Mouse (Mus musculus) stomach, embryonic 14.5 days (tissue): ENCODE results near the gene 2810006K23Rik. TPM values are rescaled to one million over a fixed set of nuclear protein-coding genes. Genes with fewer than 3 reads are reported as not detected.
"Not testable (repeated sequence)": the region's sequence is repeated elsewhere in the genome, so short reads cannot be mapped to it uniquely, and the experiment has no call there.

Experiments
- ATAC-seq: fragments of 200-750 bp; cut with Nextera tagmentation; 2 replicates; pipeline ENCODE4 v1.8.0; 2017; ENCODE audit warnings: low read depth, moderate TSS enrichment; ENCODE audit not compliant: insufficient number of reproducible peaks, insufficient read depth, low FRiP score
- H3K27ac ChIP-seq: fragments of 300-500 bp; sonication (generic); 2 replicates; pipeline ENCODE4 v1.5.1; 2014; ENCODE audit warnings: mild to moderate bottlenecking, low read length, moderate library complexity, mixed read lengths
- H3K27me3 ChIP-seq: fragments of 300-500 bp; sonication (generic); 2 replicates; pipeline ENCODE4 v1.6.1; 2014; ENCODE audit warnings: low read length, control low read depth, mixed read lengths; ENCODE audit not compliant: control insufficient read depth, insufficient read depth
- H3K36me3 ChIP-seq: fragments of 300-500 bp; sonication (generic); 2 replicates; pipeline ENCODE4 v1.6.1; 2014; ENCODE audit warnings: mild to moderate bottlenecking, control low read depth, low read length, moderate library complexity, mixed read lengths; ENCODE audit not compliant: control insufficient read depth, insufficient read depth
- H3K4me1 ChIP-seq: fragments of 300-500 bp; sonication (generic); 2 replicates; pipeline ENCODE4 v1.6.1; 2014; ENCODE audit warnings: low read length, control low read depth, mixed read lengths; ENCODE audit not compliant: control insufficient read depth, insufficient read depth
- H3K4me2 ChIP-seq: fragments of 300-500 bp; sonication (generic); replicated peaks from 2 replicates; pipeline ENCODE4 v1.6.1; 2014; ENCODE audit warnings: low read depth, low read length, control low read depth
- H3K4me3 ChIP-seq: fragments of 300-500 bp; sonication (generic); 2 replicates; pipeline ENCODE4 v1.5.1; 2014; ENCODE audit warnings: low read depth, low read length, control low read depth
- H3K9ac ChIP-seq: fragments of 300-500 bp; sonication (generic); replicated peaks from 2 replicates; pipeline ENCODE4 v1.6.1; 2014; ENCODE audit warnings: low read depth, mild to moderate bottlenecking, control low read depth, low read length, moderate library complexity, mixed read lengths
- H3K9me3 ChIP-seq: fragments of 300-500 bp; sonication (generic); 2 replicates; pipeline ENCODE4 v1.6.1; 2016; ENCODE audit warnings: low read depth, low read length, control low read depth; ENCODE audit not compliant: control insufficient read depth
- WGBS: fragments of 180-500 bp; shearing (Covaris S2); extraction: QIAGEN DNeasy Blood & Tissue Kit; methylation state at CpG from one replicate; pipeline ENCODE4 v1.1.7; 2014; 5-methylcytosine and 5-hydroxymethylcytosine counted together
- polyA plus RNA-seq: library from polyadenylated mRNA; unstranded; fragments of >200 nt; fragmentation: Nextera tagmentation; extraction: Ambion mirVana; gene quantifications from 2 replicates; pipeline ENCODE4 v1.2.1, GENCODE M21; 2014

2810006K23Rik gene
- polyA plus RNA-seq, 1 experiment from 2014 or later: 10.8 TPM

DNA sequence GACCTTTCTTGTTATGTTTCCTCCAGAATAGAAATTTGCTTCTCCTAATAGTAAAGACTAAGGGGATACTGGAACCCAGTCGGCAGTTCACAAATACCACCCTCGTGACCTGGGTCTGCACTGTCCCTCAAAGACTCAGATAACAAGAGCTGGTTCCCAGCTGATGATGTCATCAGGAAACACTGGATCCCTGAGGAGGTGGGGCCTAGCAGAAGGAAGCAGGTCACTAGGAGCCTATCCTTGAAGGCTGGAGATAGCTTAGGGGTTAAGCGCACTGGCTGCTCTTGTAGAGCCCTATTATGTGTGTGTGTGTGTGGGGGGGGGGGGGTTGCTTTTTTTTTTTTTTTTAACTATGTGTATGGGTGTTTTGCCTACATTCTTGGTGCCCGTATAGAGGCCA lies 27.8 kb upstream of the 2810006K23Rik start:
- Histone ChIP-seq H3K9ac (no peak overlapping the region), H3K4me3 (no peak overlapping the region), H3K4me1 (no peaks in the 10 kb centered on the region), H3K4me2 (no peak overlapping the region), H3K9me3 (no peaks in the 10 kb centered on the region), H3K36me3 (peaks cover 30% of the 10 kb centered on the region), H3K27me3 (no peaks in the 10 kb centered on the region), H3K27ac (no peak overlapping the region)
- WGBS: 56% methylated on average over 4 of the region's 4 CpGs
- no peak for ATAC-seq

GRCm38 (mm10) chr5:124302853-124303252 lies 25.0 kb upstream of the 2810006K23Rik start:
- H3K9me3 ChIP-seq, H3K27ac ChIP-seq, H3K4me2 ChIP-seq, H3K4me3 ChIP-seq, H3K4me1 ChIP-seq, ATAC-seq, H3K9ac ChIP-seq, H3K27me3 ChIP-seq: not testable (repeated sequence)
- peaks cover 34% of the 10 kb centered on the region for H3K36me3 ChIP-seq
- WGBS: 95% methylated on average over 6 of the region's 6 CpGs

GRCm38 (mm10) chr5:124309155-124309554 lies 18.7 kb upstream of the 2810006K23Rik start:
- Histone ChIP-seq H3K27me3 (no peaks in the 10 kb centered on the region), H3K4me1 (no peaks in the 10 kb centered on the region), H3K9me3 (peaks cover 3% of the 10 kb centered on the region; the same call in 1 of the 2 replicates), H3K36me3 (peaks cover 42% of the 10 kb centered on the region), H3K9ac (no peak overlapping the region), H3K27ac (no peak overlapping the region), H3K4me2 (no peak overlapping the region), H3K4me3 (no peak overlapping the region)
- WGBS: 94% methylated on average over 10 of the region's 10 CpGs
- ATAC-seq: no peak

DNA sequence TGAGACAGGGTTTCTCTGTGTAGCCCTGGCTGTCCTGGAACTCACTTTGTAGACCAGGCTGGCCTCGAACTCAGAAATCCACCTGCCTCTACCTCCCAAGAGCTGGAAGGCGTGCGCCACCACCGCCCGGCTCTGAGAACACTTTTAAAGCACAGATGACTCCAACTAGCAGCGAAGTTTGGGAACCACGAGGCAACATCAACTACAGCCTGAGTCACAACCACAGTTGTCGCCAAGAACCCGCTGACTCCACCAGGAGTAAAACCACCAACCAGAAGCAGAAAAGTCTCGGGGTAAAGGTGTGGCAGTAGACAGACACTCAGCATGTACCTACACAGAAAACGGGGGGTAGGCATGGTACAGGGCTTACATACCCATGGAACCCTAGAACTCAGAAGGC lies 17.8 kb upstream of the 2810006K23Rik start:
- Histone ChIP-seq H3K4me3 (no peak overlapping the region), H3K27me3 (no peaks in the 10 kb centered on the region), H3K4me2 (no peak overlapping the region), H3K9me3 (peaks cover 3% of the 10 kb centered on the region; the same call in 1 of the 2 replicates), H3K9ac (no peak overlapping the region), H3K27ac (no peak overlapping the region), H3K4me1 (no peaks in the 10 kb centered on the region), H3K36me3 (peaks cover 45% of the 10 kb centered on the region)
- 94% methylated on average over 11 of the region's 11 CpGs for WGBS
- ATAC-seq: no peak

- no peak overlapping the region for H3K4me2 ChIP-seq
- WGBS: 91% methylated on average over 9 of the region's 9 CpGs
- no peak overlapping the region for H3K4me3 ChIP-seq
- H3K27me3 ChIP-seq: no peaks in the 10 kb centered on the region
- no peaks in the 10 kb centered on the region for H3K4me1 ChIP-seq
- no peak for ATAC-seq
- H3K9ac ChIP-seq: no peak overlapping the region
- H3K36me3 ChIP-seq: peaks cover 31% of the 10 kb centered on the region
- no peak overlapping the region for H3K27ac ChIP-seq
- H3K9me3 ChIP-seq: peaks cover 3% of the 10 kb centered on the region; the same call in 1 of the 2 replicates
Observed at GRCm38 (mm10) chr5:124315498-124315897, 12.4 kb upstream of the 2810006K23Rik start.

GRCm38 (mm10) chr5:124315941-124316340 lies 11.9 kb upstream of the 2810006K23Rik start:
- WGBS: 89% methylated on average over 11 of the region's 11 CpGs
- no peak for ATAC-seq

GRCm38 (mm10) chr5:124317648-124318047 lies 10.2 kb upstream of the 2810006K23Rik start:
- Histone ChIP-seq H3K4me2 (no peak overlapping the region), H3K9me3 (peaks cover 1% of the 10 kb centered on the region; the same call in 1 of the 2 replicates), H3K4me1 (no peaks in the 10 kb centered on the region), H3K9ac (no peak overlapping the region), H3K27ac (no peak overlapping the region), H3K27me3 (no peaks in the 10 kb centered on the region), H3K4me3 (no peak overlapping the region), H3K36me3 (peaks cover 23% of the 10 kb centered on the region)
- WGBS: 78% methylated on average over 7 of the region's 7 CpGs
- no peak for ATAC-seq

More at GRCm38 (mm10) chr5:124315941-124316340, 11.9 kb upstream of the 2810006K23Rik start:
- no peaks in the 10 kb centered on the region for H3K27me3 ChIP-seq
- peaks cover 31% of the 10 kb centered on the region for H3K36me3 ChIP-seq
- no peak overlapping the region for H3K4me2 ChIP-seq
- peaks cover 3% of the 10 kb centered on the region; the same call in 1 of the 2 replicates for H3K9me3 ChIP-seq
- H3K4me3 ChIP-seq: no peak overlapping the region
- H3K4me1 ChIP-seq: no peaks in the 10 kb centered on the region
- H3K27ac ChIP-seq: no peak overlapping the region
- no peak overlapping the region for H3K9ac ChIP-seq

- no peaks in the 10 kb centered on the region for H3K27me3 ChIP-seq
- WGBS: 4% methylated on average over 8 of the region's 8 CpGs
- no peak for ATAC-seq
- peak overlapping the region; percentile 47 for H3K4me3 ChIP-seq
- peak overlapping the region; percentile 92; the same call in 1 of the 2 replicates for H3K27ac ChIP-seq
- no peaks in the 10 kb centered on the region for H3K36me3 ChIP-seq
- no peaks in the 10 kb centered on the region for H3K9me3 ChIP-seq
- peak overlapping the region; percentile 41; the same call in 1 of the 2 replicates for H3K9ac ChIP-seq
- 0 out of 2 replicates have a peak, but pooled peaks cover 7% of the 10 kb centered on the region for H3K4me1 ChIP-seq
- H3K4me2 ChIP-seq: peak overlapping the region; percentile 60
Observed at GRCm38 (mm10) chr5:124326829-124327228, 1.1 kb upstream of the 2810006K23Rik start.

DNA sequence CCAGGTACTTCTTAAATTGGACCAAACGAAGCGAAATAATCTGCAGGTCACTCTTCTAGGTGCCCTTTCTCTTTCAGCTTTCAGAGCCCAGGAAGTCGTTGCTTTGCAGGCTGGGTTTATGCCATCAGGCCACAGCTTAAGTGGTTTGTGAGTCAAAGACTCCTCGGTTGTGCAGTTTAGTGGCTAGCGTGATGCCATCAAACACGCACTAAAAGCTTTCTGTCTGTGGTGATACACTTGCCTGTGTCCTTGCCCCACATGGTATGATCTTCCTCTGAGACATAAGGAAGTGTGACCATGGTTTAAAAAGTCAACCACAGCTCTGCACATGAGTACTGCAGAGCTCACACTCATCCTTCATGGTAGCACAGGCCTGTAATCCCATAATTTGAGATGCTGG lies 2.2 kb downstream of the 2810006K23Rik start:
- no peak for ATAC-seq
- Histone ChIP-seq H3K27me3 (no peaks in the 10 kb centered on the region), H3K9me3 (no peaks in the 10 kb centered on the region), H3K27ac (no peak overlapping the region), H3K4me3 (no peak overlapping the region), H3K36me3 (no peaks in the 10 kb centered on the region), H3K9ac (no peak overlapping the region), H3K4me2 (no peak overlapping the region), H3K4me1 (0 out of 2 replicates have a peak, but pooled peaks cover 7% of the 10 kb centered on the region)
- 92% methylated on average over 6 of the region's 6 CpGs for WGBS
